Mouse (Mus musculus) erythroblast, adult 5-6 weeks (primary cell): ENCODE measurements around the gene Tmem39b. TPM values are rescaled to one million over a fixed set of nuclear protein-coding genes. Genes with fewer than 3 reads are reported as not detected.

Experiments
- ATAC-seq: replicated peaks from 2 replicates; pipeline ENCODE4 v1.8.0; 2016; ENCODE audit warnings: moderate number of reproducible peaks, mild to moderate bottlenecking, moderate TSS enrichment, inconsistent platforms; ENCODE audit not compliant: poor library complexity, low FRiP score, severe bottlenecking
- total RNA-seq, 2 experiments: library from RNA; stranded (forward) in 1 of 2; stranded (reverse) in 1 of 2; fragments of 150-400 nt in 1 of 2; fragments of 200-764, 138-1000 nt in 1 of 2; gene quantifications; 2 replicates each; pipeline versions ENCODE4 v1.2.3 to v1.2.4; 2015 to 2017; ENCODE audit warnings: low replicate concordance in 2 of 2

Tmem39b gene
- total RNA-seq, 2 experiments from 2014 or later, result 0.68 to 14.4 TPM

GRCm38 (mm10) chr4:129630944-129631343 is 65.7 kb downstream of the Tmem39b start:
- no peak for ATAC-seq

Other genes starting within 250 kb of the Tmem39b start
- gene Bsdc1, start 235.3 kb downstream of the Tmem39b start, total RNA-seq (2015; ENCODE audit: low replicate concordance), result 720 and 842 TPM in 2 replicates
- 1,074 and 1,469 TPM in 2 replicates for gene Bsdc1, start 235.3 kb downstream of the Tmem39b start, total RNA-seq (2017; ENCODE audit: low replicate concordance)
- not detected in 2 replicates for gene Tssk3, start 205.8 kb downstream of the Tmem39b start, total RNA-seq (2015; ENCODE audit: low replicate concordance)
- gene Tssk3, start 205.8 kb downstream of the Tmem39b start, total RNA-seq (2017; ENCODE audit: low replicate concordance), result not detected in 2 replicates
- 3.3 TPM in 1 of 2 replicates, not detected in the other for gene Fam229a, start 205.6 kb downstream of the Tmem39b start, total RNA-seq (2015; ENCODE audit: low replicate concordance)
- 0.68 and 2.1 TPM in 2 replicates for gene Fam229a, start 205.6 kb downstream of the Tmem39b start, total RNA-seq (2017; ENCODE audit: low replicate concordance)
- 12.5 and 23.4 TPM in 2 replicates for gene Marcksl1, start 183.3 kb downstream of the Tmem39b start, total RNA-seq (2015; ENCODE audit: low replicate concordance)
- gene Marcksl1, start 183.3 kb downstream of the Tmem39b start, total RNA-seq (2017; ENCODE audit: low replicate concordance), result 7.4 and 13.1 TPM in 2 replicates
- 41.1 and 45.8 TPM in 2 replicates for gene Hdac1, start 154.1 kb downstream of the Tmem39b start, total RNA-seq (2015; ENCODE audit: low replicate concordance)
- 27.0 and 42.9 TPM in 2 replicates for gene Hdac1, start 154.1 kb downstream of the Tmem39b start, total RNA-seq (2017; ENCODE audit: low replicate concordance)
- gene Lck, start 123.2 kb downstream of the Tmem39b start, total RNA-seq (2015; ENCODE audit: low replicate concordance), result 2.9 TPM in 1 of 2 replicates, not detected in the other
- 4.3 and 6.1 TPM in 2 replicates for gene Lck, start 123.2 kb downstream of the Tmem39b start, total RNA-seq (2017; ENCODE audit: low replicate concordance)
- gene Fam167b, start 118.3 kb downstream of the Tmem39b start, total RNA-seq (2015; ENCODE audit: low replicate concordance), result not detected in 2 replicates
- gene Fam167b, start 118.3 kb downstream of the Tmem39b start, total RNA-seq (2017; ENCODE audit: low replicate concordance), result not detected in 2 replicates
- gene Eif3i, start 96.2 kb downstream of the Tmem39b start, total RNA-seq (2015; ENCODE audit: low replicate concordance), result 92.8 and 113 TPM in 2 replicates
- gene Eif3i, start 96.2 kb downstream of the Tmem39b start, total RNA-seq (2017; ENCODE audit: low replicate concordance), result 50.9 and 56.7 TPM in 2 replicates
- gene Tmem234, start 96.2 kb downstream of the Tmem39b start, total RNA-seq (2015; ENCODE audit: low replicate concordance), result 37.9 and 60.8 TPM in 2 replicates
- gene Tmem234, start 96.2 kb downstream of the Tmem39b start, total RNA-seq (2017; ENCODE audit: low replicate concordance), result 82.2 and 119 TPM in 2 replicates
- not detected in 2 replicates for gene Dcdc2b, start 82.6 kb downstream of the Tmem39b start, total RNA-seq (2015; ENCODE audit: low replicate concordance)
- gene Dcdc2b, start 82.6 kb downstream of the Tmem39b start, total RNA-seq (2017; ENCODE audit: low replicate concordance), result not detected in 2 replicates
- gene Iqcc, start 77.7 kb downstream of the Tmem39b start, total RNA-seq (2015; ENCODE audit: low replicate concordance), result 1.7 and 2.7 TPM in 2 replicates
- 0.98 and 2.6 TPM in 2 replicates for gene Iqcc, start 77.7 kb downstream of the Tmem39b start, total RNA-seq (2017; ENCODE audit: low replicate concordance)
- 2.1 and 22.4 TPM in 2 replicates for gene Ccdc28b, start 72.9 kb downstream of the Tmem39b start, total RNA-seq (2015; ENCODE audit: low replicate concordance)
- gene Ccdc28b, start 72.9 kb downstream of the Tmem39b start, total RNA-seq (2017; ENCODE audit: low replicate concordance), result 5.2 and 11.7 TPM in 2 replicates
- gene Txlna, start 55.8 kb downstream of the Tmem39b start, total RNA-seq (2015; ENCODE audit: low replicate concordance), result 6.7 and 10.0 TPM in 2 replicates
- 11.3 and 20.8 TPM in 2 replicates for gene Txlna, start 55.8 kb downstream of the Tmem39b start, total RNA-seq (2017; ENCODE audit: low replicate concordance)
- gene Kpna6, start 24.1 kb downstream of the Tmem39b start, total RNA-seq (2015; ENCODE audit: low replicate concordance), result 7.9 and 11.9 TPM in 2 replicates
- gene Kpna6, start 24.1 kb downstream of the Tmem39b start, total RNA-seq (2017; ENCODE audit: low replicate concordance), result 7.6 and 10.3 TPM in 2 replicates
- gene Khdrbs1, start 45.5 kb upstream of the Tmem39b start, total RNA-seq (2015; ENCODE audit: low replicate concordance), result 20.9 and 26.3 TPM in 2 replicates
- 20.2 and 24.3 TPM in 2 replicates for gene Khdrbs1, start 45.5 kb upstream of the Tmem39b start, total RNA-seq (2017; ENCODE audit: low replicate concordance)
- gene Ptp4a2, start 114.4 kb upstream of the Tmem39b start, total RNA-seq (2015; ENCODE audit: low replicate concordance), result 92.8 and 126 TPM in 2 replicates
- 74.3 and 85.6 TPM in 2 replicates for gene Ptp4a2, start 114.4 kb upstream of the Tmem39b start, total RNA-seq (2017; ENCODE audit: low replicate concordance)
- gene Spocd1, start 232.4 kb upstream of the Tmem39b start, total RNA-seq (2015; ENCODE audit: low replicate concordance), result not detected in 2 replicates
- gene Spocd1, start 232.4 kb upstream of the Tmem39b start, total RNA-seq (2017; ENCODE audit: low replicate concordance), result not detected in 2 replicates